Mouse (Mus musculus) cerebellum, postnatal 25 days (tissue): ENCODE measurements around the gene Baiap3.
A peak's percentile ranks its signal among the peaks of the same experiment; 100 is the strongest.
"Not testable (repeated sequence)": the region's sequence is repeated elsewhere in the genome, so short reads cannot be mapped to it uniquely, and the experiment has no call there.

ENCODE experiments used
- DNase-seq, 2 experiments: peaks; one replicate each; pipeline ENCODE4 v3.0.0; 2021; ENCODE audit warnings: mixed read lengths in 2 of 2

Baiap3 gene

GRCm38 (mm10) chr17:25244239-25244638, 11.9 kb downstream of the Baiap3 start:
- no peak for DNase-seq

GRCm38 (mm10) chr17:25243131-25243780, 12.9 kb downstream of the Baiap3 start:
- DNase-seq = no peak

- DNase-seq = peak; percentile 88 to 90
Observed at GRCm38 (mm10) chr17:25239695-25240636, 16.2 kb downstream of the Baiap3 start, which contains the start of the genes Gnptg and Tsr3. Gene Gnptg (minus strand): TSS chr17:25240124. Gene Tsr3 (plus strand): TSS chr17:25240170.

GRCm38 (mm10) chr17:25235635-25236034, 20.5 kb downstream of the Baiap3 start:
- DNase-seq = no peak

GRCm38 (mm10) chr17:25231621-25232020, 24.5 kb downstream of the Baiap3 start:
- not testable (repeated sequence) for DNase-seq

- no peak for DNase-seq
Observed at GRCm38 (mm10) chr17:25230700-25231099, 25.5 kb downstream of the Baiap3 start.

DNA sequence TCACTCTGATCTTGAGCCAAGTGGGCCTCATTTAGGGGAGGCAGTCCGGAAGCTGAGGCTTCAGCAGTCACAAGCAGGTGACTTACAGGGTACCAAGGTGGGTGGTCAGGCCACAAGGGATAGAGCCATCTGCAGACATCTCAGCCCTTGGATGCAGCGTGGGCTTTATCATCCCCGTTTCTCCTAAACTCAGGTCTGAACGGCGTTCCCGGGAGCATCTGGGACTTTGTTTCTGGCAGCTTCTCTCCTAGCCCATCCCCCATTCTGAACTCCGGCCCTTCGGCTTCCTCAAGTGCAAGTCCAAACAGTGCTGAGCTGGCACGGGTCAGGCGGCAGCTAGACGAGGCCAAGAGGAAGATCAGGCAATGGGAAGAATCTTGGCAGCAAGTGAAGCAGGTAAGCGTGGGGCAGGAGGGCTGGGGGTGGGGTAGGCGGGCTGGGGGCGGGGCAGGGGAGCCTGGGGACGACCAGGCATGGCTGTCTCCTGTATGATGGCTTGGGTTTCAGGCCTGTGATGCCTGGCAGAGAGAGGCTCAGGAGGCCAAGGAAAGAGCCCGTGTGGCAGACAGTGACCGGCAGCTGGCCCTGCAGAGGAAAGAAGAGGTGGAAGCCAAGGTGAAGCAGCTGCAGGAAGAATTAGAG, 26.0 kb downstream of the Baiap3 start:
- DNase-seq = not testable (repeated sequence)

DNA sequence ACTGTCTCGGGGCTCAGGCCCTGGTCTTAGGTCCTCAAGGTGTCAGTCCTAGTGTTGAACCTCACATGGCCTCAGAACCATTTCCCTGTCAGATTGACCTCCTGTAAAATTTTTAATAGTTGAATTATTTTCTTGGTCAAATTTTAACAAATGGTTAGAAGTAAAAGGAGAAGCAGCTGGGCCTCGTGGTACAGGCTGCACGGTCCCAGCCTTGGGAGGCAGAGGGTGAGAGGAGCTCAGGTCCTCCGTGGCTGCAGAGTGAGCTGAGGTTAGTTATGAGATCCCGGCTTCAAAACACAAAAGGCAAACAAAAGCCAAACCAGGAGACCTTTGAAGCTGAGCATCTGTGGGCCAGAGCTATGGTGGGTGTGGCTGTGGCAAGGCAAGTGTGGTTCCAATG, 28.2 kb downstream of the Baiap3 start:
- no peak for DNase-seq

- no peak for DNase-seq
Observed at GRCm38 (mm10) chr17:25225659-25226058, 30.5 kb downstream of the Baiap3 start.

- DNase-seq = no peak
Observed at GRCm38 (mm10) chr17:25224586-25225222, 31.5 kb downstream of the Baiap3 start.

DNA sequence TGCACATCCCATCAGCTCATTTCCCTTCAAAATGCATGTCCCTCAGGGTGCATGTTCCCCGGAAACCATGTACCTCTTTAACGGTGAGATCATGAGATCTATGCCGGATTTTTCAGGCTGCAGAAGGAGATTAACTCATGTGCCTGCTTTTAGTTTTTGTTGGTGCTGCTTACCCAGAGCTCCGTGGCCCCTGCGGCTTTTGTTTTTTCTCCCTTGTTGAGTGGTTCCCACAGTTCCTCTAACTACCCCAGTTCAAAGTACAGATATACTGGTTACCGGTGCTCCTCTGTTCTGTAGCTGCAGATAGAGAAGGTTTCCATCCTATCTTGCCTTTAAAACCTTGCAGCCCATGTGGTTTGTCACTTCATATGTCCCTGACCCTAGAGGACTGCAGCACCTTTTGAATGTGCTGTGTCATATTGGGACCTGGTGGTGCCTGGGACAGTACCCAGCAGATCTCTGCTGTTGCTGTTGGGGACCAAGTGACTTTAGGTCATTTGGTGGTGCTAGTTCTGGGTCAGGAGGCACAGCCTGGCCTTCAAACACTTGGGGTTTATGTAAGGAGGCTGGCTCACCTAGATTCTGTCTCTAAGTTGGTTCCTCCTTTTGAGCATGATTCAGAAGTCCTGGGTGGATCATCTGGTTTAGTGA, 33.1 kb downstream of the Baiap3 start:
- no peak for DNase-seq

GRCm38 (mm10) chr17:25222504-25222940, 33.6 kb downstream of the Baiap3 start:
- DNase-seq = peak; percentile 62 to 64

- peak; percentile 83 to 93 for DNase-seq
Observed at GRCm38 (mm10) chr17:25221821-25222503, 34.2 kb downstream of the Baiap3 start.

GRCm38 (mm10) chr17:25220746-25221145, 35.4 kb downstream of the Baiap3 start:
- DNase-seq = no peak

DNA sequence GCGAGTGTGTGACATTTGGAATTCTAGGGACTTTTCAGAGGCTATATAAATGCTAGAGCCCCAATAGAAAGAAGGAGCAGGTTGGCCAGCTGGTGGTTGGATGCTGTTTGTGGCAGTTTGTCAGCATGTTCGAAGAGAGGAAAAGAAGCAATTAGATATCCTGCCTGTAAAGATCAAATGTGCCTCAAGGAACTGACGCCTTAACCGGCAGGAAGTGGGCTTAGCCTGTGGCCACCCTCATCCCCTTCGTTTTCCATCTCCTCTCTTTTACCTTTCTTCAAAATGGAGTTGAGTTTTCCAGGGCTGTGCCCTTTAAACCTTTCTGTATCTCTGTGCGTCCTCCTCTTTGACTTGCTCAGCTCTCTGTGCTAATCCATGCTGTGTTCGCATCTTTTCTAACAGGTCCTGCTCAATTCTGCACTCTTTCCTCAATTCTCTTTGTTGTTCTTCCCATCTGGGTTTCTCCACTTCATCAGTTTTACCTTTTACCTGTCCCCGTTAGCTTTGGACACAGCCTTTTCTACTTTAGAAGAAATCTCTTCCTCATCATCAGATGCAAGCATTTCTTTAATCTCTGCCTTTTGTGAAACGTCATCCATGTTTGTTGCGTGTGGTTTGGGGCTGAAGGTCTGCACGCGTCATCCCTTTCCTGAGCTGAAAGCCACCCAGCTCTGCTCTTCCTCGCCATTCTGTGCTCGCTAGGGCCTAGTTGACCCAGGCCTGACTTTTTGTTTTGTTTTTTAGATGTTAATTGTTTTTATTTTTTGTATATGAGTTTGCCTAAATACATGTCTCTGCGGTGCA, 36.5 kb downstream of the Baiap3 start:
- DNase-seq = no peak

- peak; percentile 59 to 71 for DNase-seq
Observed at GRCm38 (mm10) chr17:25218967-25219366, 37.2 kb downstream of the Baiap3 start.

DNA sequence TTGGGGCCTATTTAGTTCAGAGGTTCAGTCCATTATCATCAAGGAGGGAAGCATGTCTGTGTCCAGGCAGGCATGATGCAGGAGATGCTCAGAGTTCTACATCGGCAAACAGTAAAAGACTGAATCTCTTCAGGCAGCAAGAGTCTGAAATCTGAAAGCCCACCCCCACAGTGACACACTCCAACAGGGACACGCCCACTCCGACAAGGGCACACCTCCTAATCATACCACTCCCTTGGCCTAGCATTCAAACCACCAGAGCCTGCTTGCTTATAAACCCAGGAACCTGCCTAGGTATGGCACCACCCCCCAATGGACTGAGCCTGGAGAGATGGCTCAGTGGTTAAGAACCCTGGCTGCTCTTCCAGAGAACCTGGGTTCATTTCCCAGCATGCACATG, 40.7 kb downstream of the Baiap3 start:
- DNase-seq = no peak

DNA sequence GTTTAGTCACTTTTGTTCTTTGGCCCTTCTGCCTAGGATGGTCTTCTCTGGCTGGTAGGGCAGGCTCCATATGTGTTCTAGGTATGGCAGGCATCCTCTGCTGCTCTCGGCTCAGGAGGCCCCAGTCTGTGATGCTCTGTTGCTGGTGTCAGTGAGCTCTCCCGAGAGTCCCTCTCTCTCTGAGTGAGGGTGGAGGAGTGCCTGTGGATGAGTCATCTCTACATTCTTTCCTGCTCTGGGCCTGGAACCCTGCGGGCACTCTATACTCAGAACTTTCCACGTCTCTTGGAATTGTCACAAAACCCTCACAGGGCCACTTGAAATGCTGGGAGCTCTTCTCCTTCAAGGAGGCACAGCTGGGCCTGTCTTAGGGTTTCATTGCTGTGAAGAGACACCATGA, 44.5 kb downstream of the Baiap3 start:
- DNase-seq = peak in 1 of 2 experiments; percentile 30

DNA sequence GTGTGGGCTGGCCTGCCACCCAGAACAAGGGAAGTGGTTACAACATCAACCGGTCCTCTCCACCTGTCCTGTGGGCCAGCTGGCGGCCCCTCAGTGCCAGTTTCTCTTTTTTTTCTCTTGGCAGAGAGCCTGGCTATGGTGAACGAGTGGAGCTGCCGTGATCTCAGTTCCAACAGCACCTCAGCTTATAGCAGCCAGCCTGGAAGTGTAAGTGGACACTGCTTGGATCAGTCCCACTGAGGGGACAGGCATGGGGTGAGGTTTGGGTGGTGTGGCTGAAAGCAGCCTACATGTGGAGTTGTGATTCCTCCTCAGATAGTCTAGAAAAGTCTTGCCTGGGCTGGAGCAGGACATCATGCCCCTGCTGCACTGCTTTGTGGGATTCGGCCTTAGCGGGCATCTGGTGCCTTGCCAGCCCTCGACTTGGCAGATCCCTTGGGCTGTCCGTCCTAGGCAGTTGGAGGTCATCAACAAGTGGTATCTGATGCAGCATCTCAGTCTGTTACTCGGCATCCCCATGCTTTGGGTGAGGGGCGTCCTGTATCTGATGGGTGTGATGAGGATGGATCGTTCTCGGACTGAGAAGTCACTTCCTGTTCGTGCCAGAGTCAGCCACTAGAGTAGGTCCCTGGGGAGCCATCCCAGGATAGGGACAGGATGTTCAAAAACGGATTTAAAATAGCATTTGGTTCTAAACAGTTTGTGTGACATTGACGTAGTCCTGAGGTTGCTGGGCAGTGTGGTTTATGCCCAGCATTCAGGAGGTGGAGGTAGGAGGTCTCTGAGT, 45.3 kb downstream of the Baiap3 start:
- DNase-seq = peak; percentile 84 to 85

DNA sequence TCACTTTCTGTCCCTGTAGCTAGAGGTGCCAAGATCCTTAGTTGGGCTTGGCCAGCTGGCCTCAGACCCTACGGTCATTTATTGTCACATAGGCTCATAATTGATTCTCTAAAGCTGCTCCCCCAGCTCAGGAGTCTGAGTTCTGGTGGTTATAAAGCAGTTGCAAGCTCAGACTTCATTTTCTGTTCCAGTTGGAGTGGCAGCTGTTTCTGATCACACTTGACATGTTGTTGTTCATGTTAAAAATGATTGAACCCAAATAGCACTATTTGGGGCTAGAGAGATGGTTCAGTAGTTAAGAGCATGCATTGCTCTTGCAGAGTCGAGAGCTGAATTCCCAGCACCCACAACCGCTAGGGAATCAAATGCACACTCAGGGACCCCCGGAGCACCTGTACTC, 46.2 kb downstream of the Baiap3 start:
- no peak for DNase-seq
